Mouse (Mus musculus) heart, embryonic 11.5 days (tissue): ENCODE measurements around the gene Dera. TPM values are rescaled to one million over a fixed set of nuclear protein-coding genes. Genes with fewer than 3 reads are reported as not detected.

ENCODE experiments used
- polyA plus RNA-seq: library from polyadenylated mRNA; unstranded; fragments of >200 nt; fragmentation: Nextera tagmentation; extraction: Ambion mirVana; gene quantifications from 2 replicates; pipeline ENCODE4 v1.2.1, GENCODE M21; 2014

Dera gene
- polyA plus RNA-seq, 1 experiment from 2014 or later: 62.5 TPM

Other genes starting within 250 kb of the Dera start
- 18.7 TPM in 2 replicates for gene Eps8, start 99.7 kb upstream of the Dera start, polyA plus RNA-seq
- gene Strap, start 19.5 kb upstream of the Dera start, polyA plus RNA-seq: 148 and 160 TPM in 2 replicates